13 mouse cellular contexts compared by ENCODE assay signal in the genomic region with DNA sequence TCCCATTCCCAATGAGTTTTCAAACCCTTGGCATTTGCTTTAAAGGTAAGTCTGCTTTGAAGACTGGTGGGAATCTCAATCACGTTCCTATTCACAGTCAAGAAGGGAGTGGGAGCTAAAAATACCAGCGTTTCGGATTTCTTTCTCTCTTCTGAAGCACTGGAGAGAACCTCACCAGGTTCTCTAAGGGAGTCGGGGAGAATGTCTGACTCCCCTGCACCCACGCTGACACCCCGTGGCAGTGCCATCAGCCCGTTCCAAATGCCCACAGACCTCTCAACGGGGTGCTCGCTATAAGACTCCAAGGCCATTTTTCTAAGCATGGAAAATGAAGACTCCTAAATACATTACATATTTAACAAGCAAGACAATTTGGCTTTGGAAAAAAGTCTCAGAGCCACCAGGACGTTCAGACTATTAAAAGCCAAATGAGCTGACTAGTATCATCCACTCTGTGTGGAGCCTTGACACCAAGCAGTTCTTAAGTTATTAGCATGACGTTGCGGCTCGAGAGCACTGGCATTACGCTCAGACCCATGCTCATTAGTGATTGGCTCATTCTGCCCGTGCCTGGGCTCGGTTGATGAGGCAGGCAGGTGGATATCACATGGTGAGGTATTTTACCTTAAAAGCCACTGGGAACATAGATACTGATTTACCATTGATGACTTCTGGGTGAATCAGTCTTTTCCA.
DNase-seq lines count a peak whose midpoint lies in the region; ATAC-seq and TF ChIP-seq lines count a peak whose summit lies in the region.
"Had no signal": no experiment of that assay in that cellular context is flagged by ENCODE, and none has a peak within 500 bp of the region (broad histone marks: within the 10 kb centered on the region; RNA-seq: fewer than 3 reads in every experiment).

No protein-coding gene starts in this region.

- H3K27ac ChIP-seq in kidney, postnatal 0 days: no peak overlapping the region
- H3K27ac ChIP-seq in kidney, embryonic 14.5 days (ENCODE audit: low read depth, low read length): no peak overlapping the region
- H3K27ac ChIP-seq: liver, embryonic 15.5 days had no signal

- 50% methylated on average over 16 of the region's 16 CpGs for WGBS in kidney, postnatal 0 days
- WGBS in kidney, embryonic 14.5 days: 54% methylated on average over 16 of the region's 16 CpGs

- no peak for TF ChIP-seq CTCF in kidney, postnatal 0 days (IDR thresholded peaks at IDR 0.05; ENCODE audit: low read depth)

- H3K4me3 ChIP-seq in kidney, postnatal 0 days (replicated peaks; ENCODE audit: low read depth, low read length): no peak overlapping the region
- no peak overlapping the region for H3K4me3 ChIP-seq in kidney, embryonic 14.5 days (ENCODE audit: low read length)
- H3K4me3 ChIP-seq: erythroblast, embryonic 14.5 days; liver, embryonic 15.5 days had no signal

- no peaks in the 10 kb centered on the region for H3K9me3 ChIP-seq in kidney, postnatal 0 days (replicated peaks; ENCODE audit: low read length)
- H3K9me3 ChIP-seq in kidney, embryonic 14.5 days (ENCODE audit: control insufficient read depth, low read length): no peaks in the 10 kb centered on the region; the same call in 1 of the 2 replicates
- H3K9me3 ChIP-seq: liver, embryonic 15.5 days had no signal

- DNase-seq in cerebellum, postnatal 4 days (ENCODE audit: low spot score in 2 of 2): no peak
- peak; percentile 33 for DNase-seq in kidney, postnatal 0 days (ENCODE audit: low spot score)
- peak; percentile 63 for DNase-seq in cerebellum, adult 9-10 months
- DNase-seq in left cerebral cortex, postnatal 14 days (ENCODE audit: low spot score in 2 of 2): peak; percentile 41 to 79
- no peak for DNase-seq in adrenal gland, adult 2 months
- no peak for DNase-seq in thymus, postnatal 36 days
- DNase-seq: spleen, adult 18-20 months had no signal

- no peaks in the 10 kb centered on the region for H3K27me3 ChIP-seq in kidney, postnatal 0 days (ENCODE audit: insufficient read depth, low read length)
- H3K27me3 ChIP-seq in kidney, embryonic 14.5 days (ENCODE audit: control insufficient read depth, insufficient read depth, low read length): no peaks in the 10 kb centered on the region
- H3K27me3 ChIP-seq: liver, embryonic 15.5 days had no signal

- no peak overlapping the region for H3K9ac ChIP-seq in kidney, postnatal 0 days (ENCODE audit: low read depth, low read length)
- no peak overlapping the region for H3K9ac ChIP-seq in kidney, embryonic 14.5 days (ENCODE audit: low read depth, low read length)
- H3K9ac ChIP-seq: liver, embryonic 15.5 days had no signal

- H3K36me3 ChIP-seq in kidney, postnatal 0 days (ENCODE audit: insufficient read depth, low read length): no peaks in the 10 kb centered on the region
- H3K36me3 ChIP-seq in kidney, embryonic 14.5 days (ENCODE audit: control insufficient read depth, insufficient read depth, low read length): no peaks in the 10 kb centered on the region
- H3K36me3 ChIP-seq: liver, embryonic 15.5 days had no signal

- intact Hi-C loops in left cerebral cortex, postnatal 14 days (cut with DNase I): loop anchor here (5.0 to 10.0 kb wide), 4 partner anchors 88 to 424 kb away; partner anchors contain the start of gene Gatb

- 0 out of 2 replicates have a peak, but pooled peaks have one; percentile 8 for ATAC-seq in cerebellum, adult (ENCODE audit: insufficient number of reproducible peaks, low FRiP score, low TSS enrichment)
- ATAC-seq in kidney, postnatal 0 days (replicated peaks; ENCODE audit: low FRiP score, low read depth): no peak
- ATAC-seq in kidney, embryonic 14.5 days (ENCODE audit: low FRiP score, low TSS enrichment): no peak
- ATAC-seq: activated CD4-positive, CD25-positive, alpha-beta regulatory T cell, adult 4 months; intestine, embryonic 16.5 days had no signal

- no peaks in the 10 kb centered on the region; the same call in 1 of the 2 replicates for H3K4me1 ChIP-seq in kidney, postnatal 0 days (replicated peaks; ENCODE audit: insufficient read depth, low read length)
- 0 out of 2 replicates have a peak, but pooled peaks cover 6% of the 10 kb centered on the region for H3K4me1 ChIP-seq in kidney, embryonic 14.5 days (ENCODE audit: control insufficient read depth, insufficient read depth, low read length)
- H3K4me1 ChIP-seq: liver, embryonic 15.5 days had no signal

- H3K4me2 ChIP-seq in kidney, postnatal 0 days (ENCODE audit: low read length): no peak overlapping the region
- H3K4me2 ChIP-seq in kidney, embryonic 14.5 days (replicated peaks; ENCODE audit: low read depth, low read length): no peak overlapping the region
- H3K4me2 ChIP-seq: liver, embryonic 15.5 days had no signal

Comparison
In these comparisons a context has a peak if more than half of its experiments do, and no peak if none do; other contexts are left out.
1. DNase-seq: peak in kidney, postnatal 0 days (single experiment), cerebellum, adult 9-10 months (single experiment) and left cerebral cortex, postnatal 14 days (2 of 2); none in cerebellum, postnatal 4 days (0 of 2), adrenal gland, adult 2 months (single experiment) and thymus, postnatal 36 days (0 of 2).